ENCODE assay signal across 9 mouse cellular contexts in genomic region chr12:81205619-81206560, GRCm38 (mm10).
DNase-seq lines count a peak whose midpoint lies in the region; ATAC-seq and TF ChIP-seq lines count a peak whose summit lies in the region.
"Had no signal": no experiment of that assay in that cellular context is flagged by ENCODE, and none has a peak within 500 bp of the region (broad histone marks: within the 10 kb centered on the region; RNA-seq: fewer than 3 reads in every experiment).

No protein-coding gene starts in this region.

- TF ChIP-seq CTCF in heart, postnatal 0 days (IDR thresholded peaks at IDR 0.05; ENCODE audit: low read depth), result no peak
- TF ChIP-seq CTCF in CH12.LX (conservative IDR thresholded peaks at IDR 0.05 in 1 of 2, IDR thresholded peaks at IDR 0.05 in 1 of 2; ENCODE audit: low read depth in 2 of 2, low read length in 2 of 2), result no peak

- TF ChIP-seq POLR2A in CH12.LX (IDR thresholded peaks at IDR 0.05; ENCODE audit: low read depth, low read length), result no peak

- no peaks in the 10 kb centered on the region for H3K79me2 ChIP-seq in CH12.LX (replicated peaks; ENCODE audit: control insufficient read depth, extremely low read depth, insufficient read depth, poor library complexity, severe bottlenecking)

- no peak for TF ChIP-seq EP300 in heart, postnatal 0 days (IDR thresholded peaks at IDR 0.05; ENCODE audit: low read depth)
- TF ChIP-seq EP300 in CH12.LX (IDR thresholded peaks at IDR 0.05; ENCODE audit: low read length), result no peak

- no peak overlapping the region for H3K4me2 ChIP-seq in heart, postnatal 0 days (ENCODE audit: low read depth, low read length)
- H3K4me2 ChIP-seq in heart, embryonic 11.5 days, result no peak overlapping the region
- no peak overlapping the region for H3K4me2 ChIP-seq in CH12.LX (ENCODE audit: insufficient read depth, low read depth, poor library complexity, severe bottlenecking)
- H3K4me2 ChIP-seq: midbrain, embryonic 12.5 days had no signal

- H3K9ac ChIP-seq in heart, postnatal 0 days (replicated peaks; ENCODE audit: low read depth, low read length), result no peak overlapping the region
- H3K9ac ChIP-seq in heart, embryonic 11.5 days (ENCODE audit: low read depth, low read length), result no peak overlapping the region
- no peak overlapping the region for H3K9ac ChIP-seq in CH12.LX (ENCODE audit: insufficient read depth, low read depth)
- H3K9ac ChIP-seq: midbrain, embryonic 12.5 days had no signal

- no peak overlapping the region for H3K27ac ChIP-seq in heart, postnatal 0 days (ENCODE audit: low read depth)
- H3K27ac ChIP-seq in heart, embryonic 11.5 days (ENCODE audit: low read depth, low read length), result no peak overlapping the region
- no peak overlapping the region for H3K27ac ChIP-seq in CH12.LX (ENCODE audit: insufficient read depth, low read depth)
- H3K27ac ChIP-seq: midbrain, embryonic 12.5 days had no signal

- ATAC-seq in heart, postnatal 0 days (ENCODE audit: insufficient read depth, low read depth), result no peak
- no peak for ATAC-seq in heart, embryonic 11.5 days (replicated peaks; ENCODE audit: insufficient number of reproducible peaks, low FRiP score, low TSS enrichment)

- 19% methylated on average over 6 of the region's 6 CpGs for WGBS in heart, postnatal 0 days
- 22% methylated on average over 6 of the region's 6 CpGs for WGBS in heart, embryonic 11.5 days (ENCODE audit: insufficient replicate concordance)

- DNase-seq in heart, postnatal 0 days (ENCODE audit: low spot score), result peak; percentile 45
- peak; percentile 33 for DNase-seq in CH12.LX (ENCODE audit: extremely low read depth)
- peak; percentile 82 for DNase-seq in embryo, embryonic 10.5 days (ENCODE audit: low spot score)
- peak; percentile 64 for DNase-seq in lung, postnatal 10 days
- DNase-seq in right cerebral cortex, adult 18-20 months, result no peak
- no peak for DNase-seq in cerebellum, postnatal 10 days
- no peak for DNase-seq in right cerebral cortex, postnatal 10 days (ENCODE audit: low spot score in 2 of 2)

- no peaks in the 10 kb centered on the region for H3K4me1 ChIP-seq in heart, postnatal 0 days (ENCODE audit: control insufficient read depth, insufficient read depth)
- H3K4me1 ChIP-seq in heart, embryonic 11.5 days (ENCODE audit: control insufficient read depth, insufficient read depth, low read length), result no peaks in the 10 kb centered on the region
- no peaks in the 10 kb centered on the region for H3K4me1 ChIP-seq in CH12.LX (ENCODE audit: control insufficient read depth in 1 of 2, insufficient read depth in 2 of 2)

- no peaks in the 10 kb centered on the region for H3K9me3 ChIP-seq in heart, postnatal 0 days (replicated peaks; ENCODE audit: control insufficient read depth, low read length)
- no peaks in the 10 kb centered on the region for H3K9me3 ChIP-seq in heart, embryonic 11.5 days (replicated peaks; ENCODE audit: control insufficient read depth, low read length)
- H3K9me3 ChIP-seq in CH12.LX (replicated peaks; ENCODE audit: low read length), result no peaks in the 10 kb centered on the region
- H3K9me3 ChIP-seq: midbrain, embryonic 12.5 days had no signal

- dilution Hi-C loops in CH12.LX (cut with MboI; ENCODE audit: extremely low pct_ligation_motif_present, extremely low pct_unique_long_range_greater_than_20kb, low sequenced_read_pairs), result no loop called here

- no peak for TF ChIP-seq RAD21 in CH12.LX (IDR thresholded peaks at IDR 0.05; ENCODE audit: low read depth, low read length)

- H3K4me3 ChIP-seq in heart, postnatal 0 days (ENCODE audit: low read depth, low read length), result no peak overlapping the region
- no peak overlapping the region for H3K4me3 ChIP-seq in heart, embryonic 11.5 days (ENCODE audit: low read depth, low read length)
- no peak overlapping the region for H3K4me3 ChIP-seq in CH12.LX (replicated peaks in 1 of 3; ENCODE audit: low read depth in 2 of 3, low read length in 2 of 3, poor library complexity in 1 of 3)
- H3K4me3 ChIP-seq: midbrain, embryonic 12.5 days had no signal

- H3K27me3 ChIP-seq in heart, postnatal 0 days (ENCODE audit: control insufficient read depth, insufficient read depth, low read length), result no peaks in the 10 kb centered on the region
- no peaks in the 10 kb centered on the region for H3K27me3 ChIP-seq in heart, embryonic 11.5 days (ENCODE audit: control insufficient read depth, insufficient read depth, low read length)
- peaks cover 75% of the 10 kb centered on the region for H3K27me3 ChIP-seq in CH12.LX (replicated peaks)
- H3K27me3 ChIP-seq: midbrain, embryonic 12.5 days had no signal

- in situ Hi-C loops in CH12.LX (cut with MboI; ENCODE audit: low pct_ligation_motif_present, low pct_unique_long_range_greater_than_20kb, low sequenced_read_pairs), result no loop called here

- no peaks in the 10 kb centered on the region for H3K36me3 ChIP-seq in heart, postnatal 0 days (replicated peaks; ENCODE audit: control insufficient read depth, insufficient read depth, low read length)
- H3K36me3 ChIP-seq in heart, embryonic 11.5 days (ENCODE audit: control insufficient read depth, insufficient read depth, low read length), result no peaks in the 10 kb centered on the region
- no peaks in the 10 kb centered on the region for H3K36me3 ChIP-seq in CH12.LX (replicated peaks in 1 of 2; ENCODE audit: control insufficient read depth in 1 of 2, insufficient read depth in 1 of 2, low read length in 1 of 2)
- H3K36me3 ChIP-seq: midbrain, embryonic 12.5 days had no signal

TF ChIP-seq in CH12.LX, 34 proteins besides CTCF, POLR2A, EP300 and RAD21:
- no peak for TF ChIP-seq TCF12 (IDR thresholded peaks at IDR 0.05; ENCODE audit: low read depth, low read length)
- TF ChIP-seq POLR2AphosphoS2 (IDR thresholded peaks at IDR 0.05; ENCODE audit: low read depth, low read length), result no peak
- TF ChIP-seq CHD2 (IDR thresholded peaks at IDR 0.05; ENCODE audit: low read length), result no peak
- TF ChIP-seq NRF1 (IDR thresholded peaks at IDR 0.05; ENCODE audit: low read depth, low read length), result no peak
- no peak for TF ChIP-seq NELFE (IDR thresholded peaks at IDR 0.05; ENCODE audit: low read depth, low read length)
- no peak for TF ChIP-seq SIN3A (IDR thresholded peaks at IDR 0.05; ENCODE audit: low read length)
- TF ChIP-seq MXI1 (IDR thresholded peaks at IDR 0.05; ENCODE audit: low read depth, low read length), result no peak
- no peak for TF ChIP-seq ETS1 (conservative IDR thresholded peaks at IDR 0.05; ENCODE audit: low read depth, low read length)
- no peak for TF ChIP-seq MEF2A (IDR thresholded peaks at IDR 0.05; ENCODE audit: borderline replicate concordance, low read depth, low read length)

Comparison
In these comparisons a context has a peak if more than half of its experiments do, and no peak if none do; other contexts are left out.
1. DNase-seq: peak in heart, postnatal 0 days (single experiment), CH12.LX (single experiment), embryo, embryonic 10.5 days (single experiment) and lung, postnatal 10 days (single experiment); none in right cerebral cortex, adult 18-20 months (single experiment), cerebellum, postnatal 10 days (0 of 2) and right cerebral cortex, postnatal 10 days (0 of 2).